Mouse (Mus musculus) liver, embryonic 14.5 days (tissue): ENCODE data around the gene Trmt6. TPM values are rescaled to one million over a fixed set of nuclear protein-coding genes. Genes with fewer than 3 reads are reported as not detected.

ENCODE experiments used
- ATAC-seq: fragments of 200-750 bp; cut with Nextera tagmentation; 2 replicates; pipeline ENCODE4 v1.8.0; 2017; ENCODE audit warnings: moderate number of reproducible peaks, mild to moderate bottlenecking, moderate library complexity; ENCODE audit not compliant: insufficient read depth
- DNase-seq, 3 experiments: peaks; one replicate each; pipeline ENCODE4 v3.0.0-alpha.2; 2012 to 2013; ENCODE audit warnings: low read depth in 3 of 3, low spot score in 3 of 3
- H3K27ac ChIP-seq: fragments of 300-500 bp; sonication (generic); 2 replicates; pipeline ENCODE4 v1.5.1; 2014; ENCODE audit warnings: moderate library complexity, mild to moderate bottlenecking, control low read depth, inconsistent platforms
- H3K27me3 ChIP-seq: fragments of 300-500 bp; sonication (generic); 2 replicates; pipeline ENCODE4 v1.6.1; 2014; ENCODE audit warnings: mild to moderate bottlenecking, low read length, moderate library complexity; ENCODE audit not compliant: control insufficient read depth, insufficient read depth
- H3K36me3 ChIP-seq: fragments of 300-500 bp; sonication (generic); replicated peaks from 2 replicates; pipeline ENCODE4 v1.6.1; 2014; ENCODE audit warnings: low read depth; ENCODE audit not compliant: control insufficient read depth, insufficient read depth
- H3K4me1 ChIP-seq, 2 experiments: fragments of 200-500 bp in 1 of 2; fragments of 300-500 bp in 1 of 2; sonication (generic) in 1 of 2; replicated peaks; 2 replicates each; pipeline ENCODE4 v1.6.1; 2012 to 2014; ENCODE audit warnings: antibody characterized with exemption in 1 of 2, inconsistent platforms in 1 of 2, low read length in 1 of 2; ENCODE audit not compliant: control insufficient read depth in 2 of 2, insufficient read depth in 2 of 2
- H3K4me2 ChIP-seq: fragments of 300-500 bp; sonication (generic); 2 replicates; pipeline ENCODE4 v1.6.1; 2014; ENCODE audit warnings: low read depth, mild to moderate bottlenecking, control low read depth, moderate library complexity
- H3K4me3 ChIP-seq, 2 experiments: fragments of 200-500 bp in 1 of 2; fragments of 300-500 bp in 1 of 2; sonication (generic) in 1 of 2; 2 replicates each; pipeline ENCODE4 v1.5.1; 2012 to 2014; ENCODE audit warnings: low read depth in 2 of 2, low read length in 2 of 2, mild to moderate bottlenecking in 2 of 2, control low read depth in 1 of 2, inconsistent platforms in 1 of 2, moderate library complexity in 1 of 2; ENCODE audit not compliant: insufficient read depth in 1 of 2
- H3K9ac ChIP-seq: fragments of 300-500 bp; sonication (generic); replicated peaks from 2 replicates; pipeline ENCODE4 v1.6.1; 2014; ENCODE audit warnings: mild to moderate bottlenecking, control low read depth, moderate library complexity
- H3K9me3 ChIP-seq: fragments of 300-500 bp; sonication (generic); 2 replicates; pipeline ENCODE4 v1.6.1; 2016; ENCODE audit warnings: low read length, mixed read lengths; ENCODE audit not compliant: control insufficient read depth
- CTCF ChIP-seq: IDR thresholded peaks from 2 replicates; pipeline ENCODE4 v1.5.1; 2016; ENCODE audit warnings: antibody characterized with exemption, low read depth, control low read depth
- EP300 ChIP-seq: IDR thresholded peaks from 2 replicates; pipeline ENCODE4 v1.6.1; 2016; ENCODE audit warnings: antibody characterized with exemption, low read depth
- WGBS: fragments of 180-500 bp; shearing (Covaris S2); extraction: QIAGEN DNeasy Blood & Tissue Kit; methylation state at CpG from one replicate; pipeline ENCODE4 v1.1.7; 2014; ENCODE audit not compliant: insufficient replicate concordance; 5-methylcytosine and 5-hydroxymethylcytosine counted together
- polyA plus RNA-seq, 2 experiments: library from polyadenylated mRNA; depleted of rRNA in 1 of 2; stranded (reverse) in 1 of 2; unstranded in 1 of 2; fragments of >200 nt; fragmentation: Nextera tagmentation in 1 of 2; extraction: Ambion mirVana in 1 of 2; gene quantifications; 2 replicates each; pipeline versions ENCODE4 v1.2.1 to v1.2.3; 2012 to 2014

Gene Trmt6
- polyA plus RNA-seq, 2 experiments, result 8.3 to 14.1 TPM

DNA sequence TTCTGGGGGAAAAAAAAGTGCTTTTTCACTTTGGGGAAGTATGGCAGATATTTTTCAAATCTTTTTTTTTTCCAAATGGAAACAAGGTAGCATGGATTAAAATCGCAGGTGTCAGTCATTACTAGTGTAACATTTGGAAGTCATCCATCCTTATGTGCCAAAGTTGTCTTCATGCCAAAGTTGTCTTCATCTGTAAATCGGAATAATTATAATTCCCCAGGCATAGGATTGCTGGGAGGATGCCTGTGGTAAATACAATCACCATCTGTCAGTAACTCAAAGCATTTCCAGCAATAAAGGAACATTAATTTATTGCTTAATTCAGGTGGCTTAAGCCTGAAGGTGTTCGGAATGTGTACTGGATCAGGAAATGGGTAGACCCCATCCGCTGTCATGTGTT, 25.2 kb upstream of the Trmt6 start:
- no peaks in the 10 kb centered on the region for H3K9me3 ChIP-seq
- DNase-seq (no peak), ATAC-seq (no peak)
- no peak overlapping the region for H3K4me2 ChIP-seq
- H3K9ac ChIP-seq, result no peak overlapping the region
- H3K27ac ChIP-seq, result no peak overlapping the region
- 72% methylated on average over 4 of the region's 4 CpGs for WGBS
- peaks cover 4% of the 10 kb centered on the region for H3K36me3 ChIP-seq
- no peaks in the 10 kb centered on the region for H3K4me1 ChIP-seq
- no peak overlapping the region for H3K4me3 ChIP-seq
- no peaks in the 10 kb centered on the region for H3K27me3 ChIP-seq
- TF ChIP-seq EP300, result no peak
- no peak for TF ChIP-seq CTCF

DNA sequence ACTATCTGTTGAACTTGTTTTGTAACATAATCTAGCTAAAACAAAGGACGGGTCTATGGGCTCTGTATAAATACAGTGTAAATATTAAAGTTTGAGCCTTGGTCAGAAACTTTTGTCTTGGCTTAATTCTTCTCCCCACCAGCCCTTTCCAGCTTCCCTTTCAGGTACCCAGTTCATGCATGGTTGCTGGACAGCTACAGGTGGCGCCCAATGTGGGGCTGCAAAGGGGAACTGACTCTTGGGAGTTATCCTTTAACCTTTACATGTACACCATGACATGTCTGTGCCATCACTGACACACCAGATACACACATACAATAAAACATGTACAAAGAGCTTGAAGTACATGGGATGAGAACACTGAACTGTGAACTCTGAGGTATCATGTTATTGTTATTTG, 12.9 kb downstream of the Trmt6 start:
- Histone ChIP-seq H3K36me3 (peaks cover 17% of the 10 kb centered on the region), H3K4me2 (no peak overlapping the region), H3K9ac (no peak overlapping the region), H3K27ac (no peak overlapping the region), H3K27me3 (no peaks in the 10 kb centered on the region), H3K9me3 (no peaks in the 10 kb centered on the region), H3K4me3 (no peak overlapping the region), H3K4me1 (no peaks in the 10 kb centered on the region)
- no peak for ATAC-seq
- TF ChIP-seq CTCF (no peak), EP300 (no peak)
- DNase-seq, result no peak
- 70% methylated on average over 2 of the region's 2 CpGs for WGBS

DNA sequence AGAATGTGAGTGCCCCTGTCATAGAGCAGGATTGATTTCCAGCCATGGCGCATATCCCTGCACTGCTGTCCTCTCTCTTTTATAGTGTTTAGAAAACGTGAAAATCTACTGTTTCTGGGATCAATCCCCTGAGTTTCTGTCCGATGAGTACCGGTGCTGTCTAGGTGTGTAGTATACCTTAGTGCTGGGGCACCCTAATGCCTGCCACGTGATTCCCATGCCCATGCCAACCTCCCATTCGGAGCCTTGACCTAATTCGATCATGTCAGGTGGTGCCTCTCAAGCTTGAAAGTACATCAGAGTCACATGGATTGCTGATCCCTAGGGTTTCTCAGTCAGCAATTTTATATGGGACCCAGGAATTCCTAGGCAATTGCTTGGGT, 21.7 kb downstream of the Trmt6 start:
- no peak overlapping the region for H3K4me3 ChIP-seq
- H3K4me2 ChIP-seq, result no peak overlapping the region
- no peak for ATAC-seq
- H3K9ac ChIP-seq, result no peak overlapping the region
- TF ChIP-seq EP300, result no peak
- TF ChIP-seq CTCF, result no peak
- H3K36me3 ChIP-seq, result no peaks in the 10 kb centered on the region
- 68% methylated on average over 7 of the region's 7 CpGs for WGBS
- no peaks in the 10 kb centered on the region for H3K27me3 ChIP-seq
- no peak for DNase-seq
- H3K27ac ChIP-seq, result no peak overlapping the region
- H3K9me3 ChIP-seq, result no peaks in the 10 kb centered on the region
- H3K4me1 ChIP-seq, result no peaks in the 10 kb centered on the region

DNA sequence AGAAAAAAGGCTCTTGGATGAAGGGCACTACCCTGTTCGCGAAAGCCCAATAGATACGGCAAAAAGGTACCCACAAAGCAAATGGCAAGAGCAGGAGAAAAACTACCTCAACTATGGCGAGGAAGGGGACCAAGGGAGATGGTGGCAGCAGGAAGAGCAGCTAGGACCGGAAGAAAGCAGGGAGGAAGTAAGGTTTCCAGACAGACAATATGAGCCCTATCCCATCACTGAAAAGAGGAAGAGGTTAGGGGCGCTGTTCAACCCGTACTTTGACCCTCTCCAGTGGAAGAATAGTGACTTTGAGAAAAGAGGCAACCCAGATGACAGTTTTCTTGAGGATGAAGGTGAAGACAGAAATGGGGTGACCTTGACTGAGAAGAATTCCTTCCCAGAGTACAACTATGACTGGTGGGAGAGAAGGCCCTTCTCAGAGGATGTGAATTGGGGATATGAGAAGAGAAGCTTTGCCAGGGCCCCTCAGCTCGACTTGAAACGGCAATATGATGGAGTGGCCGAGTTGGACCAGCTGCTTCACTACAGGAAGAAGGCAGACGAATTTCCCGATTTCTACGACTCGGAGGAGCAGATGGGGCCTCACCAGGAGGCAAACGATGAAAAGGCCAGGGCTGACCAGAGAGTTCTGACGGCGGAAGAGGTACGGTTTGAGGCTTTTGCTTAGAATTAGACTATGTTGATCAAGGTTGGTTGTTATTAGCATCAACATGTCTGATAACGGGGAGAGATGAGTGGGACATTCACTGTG, 22.2 kb downstream of the Trmt6 start:
- DNase-seq (no peak), ATAC-seq (no peak)
- Histone ChIP-seq H3K4me1 (no peaks in the 10 kb centered on the region), H3K4me3 (no peak overlapping the region), H3K9ac (no peak overlapping the region), H3K27ac (no peak overlapping the region), H3K9me3 (no peaks in the 10 kb centered on the region), H3K4me2 (no peak overlapping the region), H3K36me3 (no peaks in the 10 kb centered on the region), H3K27me3 (no peaks in the 10 kb centered on the region)
- no peak for TF ChIP-seq CTCF
- no peak for TF ChIP-seq EP300
- 59% methylated on average over 19 of the region's 19 CpGs for WGBS

DNA sequence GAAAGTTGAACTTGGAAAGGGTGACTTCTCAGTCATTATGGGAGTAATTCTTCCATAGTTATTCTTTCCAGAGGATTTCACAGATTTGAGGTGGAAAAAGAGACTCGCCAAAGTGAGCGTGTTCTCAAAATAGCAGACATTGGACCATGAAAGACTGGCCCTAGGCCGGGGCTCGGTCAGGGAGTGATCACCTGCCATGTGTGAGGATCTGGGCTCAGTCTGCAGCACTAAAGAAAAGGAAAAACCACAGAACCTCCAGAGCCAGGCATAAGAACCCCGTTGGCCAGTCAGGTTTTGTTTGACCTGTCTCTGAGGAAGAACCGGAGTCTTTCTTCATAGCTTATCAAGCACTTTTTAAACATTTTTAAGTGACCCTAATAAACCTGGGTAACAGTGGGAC, 31.8 kb downstream of the Trmt6 start:
- WGBS, result 59% methylated on average over 6 of the region's 6 CpGs
- H3K4me3 ChIP-seq, result no peak overlapping the region
- no peak for TF ChIP-seq CTCF
- TF ChIP-seq EP300, result no peak

More for the DNA sequence above, 31.8 kb downstream of the Trmt6 start:
- ATAC-seq (no peak), DNase-seq (no peak)
- no peaks in the 10 kb centered on the region for H3K4me1 ChIP-seq
- no peak overlapping the region for H3K4me2 ChIP-seq
- peaks cover 11% of the 10 kb centered on the region for H3K27me3 ChIP-seq
- no peaks in the 10 kb centered on the region for H3K9me3 ChIP-seq
- no peaks in the 10 kb centered on the region for H3K36me3 ChIP-seq
- H3K27ac ChIP-seq, result no peak overlapping the region
- no peak overlapping the region for H3K9ac ChIP-seq
